Mouse (Mus musculus): Measurements from ENCODE around the gene Ocel1. TPM values are rescaled to one million over a fixed set of nuclear protein-coding genes. Genes with fewer than 3 reads are reported as not detected.

Ocel1 gene
- polyA plus RNA-seq, 1 experiment from 2014 or later: 4.7 TPM

- peak overlapping the region; percentile 85 for H3K27ac ChIP-seq (ENCODE audit: low read length)
These were observed 12.3 kb downstream of the Ocel1 start for GRCm38 (mm10) chr8:71383396-71383795.

GRCm38 (mm10) chr8:71383860-71384259, 12.8 kb downstream of the Ocel1 start:
- Histone ChIP-seq H3K9me3 (replicated peaks; ENCODE audit: control insufficient read depth, low read length) (no peaks in the 10 kb centered on the region), H3K4me3 (ENCODE audit: low read depth, low read length) (no peak overlapping the region), H3K4me2 (ENCODE audit: low read depth, low read length) (no peak overlapping the region), H3K4me1 (ENCODE audit: control insufficient read depth, low read depth, low read length) (peaks cover 7% of the 10 kb centered on the region), H3K27ac (ENCODE audit: low read length) (peak overlapping the region; percentile 85), H3K36me3 (ENCODE audit: control insufficient read depth, insufficient read depth) (no peaks in the 10 kb centered on the region), H3K9ac (ENCODE audit: low read depth, low read length) (no peak overlapping the region), H3K27me3 (ENCODE audit: control insufficient read depth, insufficient read depth, low read depth, low read length) (peaks cover 40% of the 10 kb centered on the region)
- WGBS (ENCODE audit: insufficient replicate concordance): 49% methylated on average over 3 of the region's 3 CpGs
- ATAC-seq (ENCODE audit: low read depth): no peak

More at GRCm38 (mm10) chr8:71383396-71383795, 12.3 kb downstream of the Ocel1 start:
- H3K9ac ChIP-seq (ENCODE audit: low read depth, low read length): no peak overlapping the region
- H3K9me3 ChIP-seq (replicated peaks; ENCODE audit: control insufficient read depth, low read length): no peaks in the 10 kb centered on the region
- no peak overlapping the region for H3K4me3 ChIP-seq (ENCODE audit: low read depth, low read length)
- H3K4me2 ChIP-seq (ENCODE audit: low read depth, low read length): no peak overlapping the region
- 49% methylated on average over 12 of the region's 12 CpGs for WGBS (ENCODE audit: insufficient replicate concordance)
- peak; percentile 9; the same call in 1 of the 2 replicates for ATAC-seq (ENCODE audit: low read depth)
- no peaks in the 10 kb centered on the region for H3K36me3 ChIP-seq (ENCODE audit: control insufficient read depth, insufficient read depth)
- peaks cover 41% of the 10 kb centered on the region for H3K27me3 ChIP-seq (ENCODE audit: control insufficient read depth, insufficient read depth, low read depth, low read length)
- peaks cover 8% of the 10 kb centered on the region for H3K4me1 ChIP-seq (ENCODE audit: control insufficient read depth, low read depth, low read length)

DNA sequence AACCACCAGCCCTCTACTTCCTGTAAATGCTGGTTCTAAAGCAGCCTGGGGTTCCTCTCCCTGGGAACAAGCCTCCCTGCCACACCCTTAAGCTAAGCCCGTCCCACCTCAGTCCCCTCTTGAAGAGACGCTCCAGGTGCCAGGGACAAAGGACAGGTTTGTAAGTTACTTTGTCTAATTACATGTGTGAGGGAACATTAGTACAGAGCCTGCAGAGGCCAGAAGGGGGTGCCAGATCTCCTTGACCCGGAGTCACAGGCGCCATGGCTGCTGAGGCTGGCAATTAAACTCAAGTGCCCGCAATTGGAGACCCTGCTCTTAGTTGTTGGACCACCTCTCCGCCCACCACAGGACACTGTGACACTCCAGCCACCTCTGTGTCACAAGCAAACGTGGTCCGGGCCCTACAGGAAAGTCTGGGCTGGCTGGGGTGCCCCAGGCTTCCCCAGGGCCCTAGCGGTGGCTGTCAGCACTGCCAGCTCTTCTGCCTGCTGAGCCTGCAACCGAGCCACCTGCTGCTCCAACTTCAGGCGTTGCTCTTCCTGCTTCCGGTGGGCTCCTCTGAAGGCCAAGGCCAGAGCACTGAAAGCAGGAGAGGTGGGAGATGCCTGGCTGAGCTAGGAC, 14.2 kb downstream of the Ocel1 start:
- H3K27me3 ChIP-seq (ENCODE audit: control insufficient read depth, insufficient read depth, low read depth, low read length): peaks cover 26% of the 10 kb centered on the region
- WGBS (ENCODE audit: insufficient replicate concordance): 65% methylated on average over 12 of the region's 12 CpGs
- no peaks in the 10 kb centered on the region for H3K36me3 ChIP-seq (ENCODE audit: control insufficient read depth, insufficient read depth)
- ATAC-seq (ENCODE audit: low read depth): no peak
- H3K4me3 ChIP-seq (ENCODE audit: low read depth, low read length): no peak overlapping the region
- peaks cover 7% of the 10 kb centered on the region for H3K4me1 ChIP-seq (ENCODE audit: control insufficient read depth, low read depth, low read length)
- H3K27ac ChIP-seq (ENCODE audit: low read length): no peak overlapping the region
- no peak overlapping the region for H3K9ac ChIP-seq (ENCODE audit: low read depth, low read length)
- no peak overlapping the region for H3K4me2 ChIP-seq (ENCODE audit: low read depth, low read length)
- no peaks in the 10 kb centered on the region for H3K9me3 ChIP-seq (replicated peaks; ENCODE audit: control insufficient read depth, low read length)

DNA sequence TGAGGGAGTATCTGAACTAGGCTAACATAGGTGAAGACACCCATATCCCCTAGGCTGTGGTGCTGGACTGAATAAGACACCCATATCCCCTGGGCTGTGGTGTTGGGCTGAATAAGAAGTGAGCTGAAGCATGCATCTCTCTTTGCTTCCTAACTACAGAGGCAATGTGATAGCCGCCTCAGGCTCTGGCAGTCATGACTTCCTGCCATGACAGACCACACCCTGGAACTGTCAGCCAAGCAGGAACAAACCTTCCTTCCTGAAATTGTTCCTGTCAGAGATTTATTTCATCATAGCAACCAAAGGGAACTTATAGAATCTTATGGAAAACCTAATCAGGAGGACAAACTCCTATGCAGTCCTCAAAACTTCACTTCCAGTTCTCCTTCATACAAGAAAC, 17.2 kb downstream of the Ocel1 start:
- Histone ChIP-seq H3K4me1 (ENCODE audit: control insufficient read depth, low read depth, low read length) (peaks cover 5% of the 10 kb centered on the region), H3K27me3 (ENCODE audit: control insufficient read depth, insufficient read depth, low read depth, low read length) (no peaks in the 10 kb centered on the region), H3K9ac (ENCODE audit: low read depth, low read length) (no peak overlapping the region), H3K4me2 (ENCODE audit: low read depth, low read length) (no peak overlapping the region), H3K4me3 (ENCODE audit: low read depth, low read length) (no peak overlapping the region), H3K27ac (ENCODE audit: low read length) (no peak overlapping the region), H3K36me3 (ENCODE audit: control insufficient read depth, insufficient read depth) (no peaks in the 10 kb centered on the region), H3K9me3 (replicated peaks; ENCODE audit: control insufficient read depth, low read length) (no peaks in the 10 kb centered on the region)
- ATAC-seq (ENCODE audit: low read depth): no peak
- 12% methylated on average over 1 of the region's 1 CpGs for WGBS (ENCODE audit: insufficient replicate concordance)

GRCm38 (mm10) chr8:71391696-71392095, 20.6 kb downstream of the Ocel1 start:
- Histone ChIP-seq H3K4me2 (ENCODE audit: low read depth, low read length) (no peak overlapping the region), H3K27ac (ENCODE audit: low read length) (no peak overlapping the region), H3K4me3 (ENCODE audit: low read depth, low read length) (no peak overlapping the region), H3K4me1 (ENCODE audit: control insufficient read depth, low read depth, low read length) (peaks cover 8% of the 10 kb centered on the region), H3K36me3 (ENCODE audit: control insufficient read depth, insufficient read depth) (no peaks in the 10 kb centered on the region), H3K9ac (ENCODE audit: low read depth, low read length) (no peak overlapping the region), H3K27me3 (ENCODE audit: control insufficient read depth, insufficient read depth, low read depth, low read length) (no peaks in the 10 kb centered on the region), H3K9me3 (replicated peaks; ENCODE audit: control insufficient read depth, low read length) (no peaks in the 10 kb centered on the region)
- no peak for ATAC-seq (ENCODE audit: low read depth)
- 59% methylated on average over 2 of the region's 2 CpGs for WGBS (ENCODE audit: insufficient replicate concordance)

DNA sequence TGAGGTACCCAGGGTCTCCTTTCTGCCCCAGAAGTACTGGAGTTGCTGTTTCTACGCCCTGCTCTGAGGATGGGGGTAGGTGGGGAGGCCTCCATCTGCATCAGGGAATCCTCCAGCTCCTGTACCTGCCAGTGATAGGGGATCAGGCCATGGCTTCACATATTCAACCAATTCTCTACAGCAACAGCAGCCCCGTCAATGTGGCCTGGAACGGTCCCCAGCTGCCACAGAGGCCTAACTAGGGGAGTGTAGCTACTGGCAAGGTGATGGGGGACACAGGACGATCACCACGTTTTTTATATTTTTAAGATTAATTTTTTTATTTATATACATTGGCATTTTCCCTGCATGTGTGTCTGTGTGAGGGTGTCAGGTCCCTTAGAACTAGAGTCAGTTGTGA, 21.3 kb downstream of the Ocel1 start:
- no peak overlapping the region for H3K4me3 ChIP-seq (ENCODE audit: low read depth, low read length)
- no peak for ATAC-seq (ENCODE audit: low read depth)
- 59% methylated on average over 5 of the region's 5 CpGs for WGBS (ENCODE audit: insufficient replicate concordance)

GRCm38 (mm10) chr8:71392871-71393270, 21.8 kb downstream of the Ocel1 start:
- WGBS (ENCODE audit: insufficient replicate concordance): 6% methylated on average over 3 of the region's 3 CpGs
- peak overlapping the region; percentile 24 for H3K4me2 ChIP-seq (ENCODE audit: low read depth, low read length)
- peaks cover 14% of the 10 kb centered on the region for H3K4me1 ChIP-seq (ENCODE audit: control insufficient read depth, low read depth, low read length)
- H3K4me3 ChIP-seq (ENCODE audit: low read depth, low read length): peak overlapping the region; percentile 25; the same call in 1 of the 2 replicates
- no peak for ATAC-seq (ENCODE audit: low read depth)
- no peaks in the 10 kb centered on the region for H3K27me3 ChIP-seq (ENCODE audit: control insufficient read depth, insufficient read depth, low read depth, low read length)
- no peak overlapping the region for H3K27ac ChIP-seq (ENCODE audit: low read length)
- no peak overlapping the region for H3K9ac ChIP-seq (ENCODE audit: low read depth, low read length)
- no peaks in the 10 kb centered on the region for H3K36me3 ChIP-seq (ENCODE audit: control insufficient read depth, insufficient read depth)
- no peaks in the 10 kb centered on the region for H3K9me3 ChIP-seq (replicated peaks; ENCODE audit: control insufficient read depth, low read length)

More for the DNA sequence above, 21.3 kb downstream of the Ocel1 start:
- Histone ChIP-seq H3K9me3 (replicated peaks; ENCODE audit: control insufficient read depth, low read length) (no peaks in the 10 kb centered on the region), H3K27me3 (ENCODE audit: control insufficient read depth, insufficient read depth, low read depth, low read length) (no peaks in the 10 kb centered on the region), H3K4me1 (ENCODE audit: control insufficient read depth, low read depth, low read length) (peaks cover 10% of the 10 kb centered on the region), H3K9ac (ENCODE audit: low read depth, low read length) (no peak overlapping the region), H3K27ac (ENCODE audit: low read length) (no peak overlapping the region), H3K4me2 (ENCODE audit: low read depth, low read length) (no peak overlapping the region), H3K36me3 (ENCODE audit: control insufficient read depth, insufficient read depth) (no peaks in the 10 kb centered on the region)

DNA sequence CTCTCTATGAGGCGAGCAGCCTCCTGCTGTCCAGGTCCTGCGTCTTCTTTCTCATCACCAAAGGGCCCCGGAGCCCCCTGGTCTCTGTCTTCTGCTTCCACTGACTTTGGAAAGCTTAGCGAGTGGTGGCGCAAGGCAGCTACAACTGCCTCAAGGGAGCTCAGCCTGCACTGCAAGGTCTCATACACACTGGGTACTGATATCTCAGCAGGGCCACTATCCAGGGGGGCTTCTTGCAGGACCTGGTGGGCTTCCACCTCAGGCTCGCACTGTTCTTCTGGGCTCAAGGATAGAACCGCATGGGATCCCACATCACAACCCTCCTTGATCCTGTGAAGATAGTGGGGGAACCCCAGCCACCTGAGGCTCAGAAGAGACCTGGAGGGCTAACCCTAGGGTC, 23.4 kb downstream of the Ocel1 start:
- no peak overlapping the region for H3K27ac ChIP-seq (ENCODE audit: low read length)
- H3K36me3 ChIP-seq (ENCODE audit: control insufficient read depth, insufficient read depth): peaks cover 7% of the 10 kb centered on the region; the same call in 1 of the 2 replicates
- WGBS (ENCODE audit: insufficient replicate concordance): 66% methylated on average over 7 of the region's 7 CpGs
- ATAC-seq (ENCODE audit: low read depth): no peak
- H3K9ac ChIP-seq (ENCODE audit: low read depth, low read length): no peak overlapping the region
- no peak overlapping the region for H3K4me2 ChIP-seq (ENCODE audit: low read depth, low read length)
- no peak overlapping the region for H3K4me3 ChIP-seq (ENCODE audit: low read depth, low read length)
- H3K4me1 ChIP-seq (ENCODE audit: control insufficient read depth, low read depth, low read length): peaks cover 14% of the 10 kb centered on the region
- no peaks in the 10 kb centered on the region for H3K27me3 ChIP-seq (ENCODE audit: control insufficient read depth, insufficient read depth, low read depth, low read length)
- H3K9me3 ChIP-seq (replicated peaks; ENCODE audit: control insufficient read depth, low read length): no peaks in the 10 kb centered on the region

DNA sequence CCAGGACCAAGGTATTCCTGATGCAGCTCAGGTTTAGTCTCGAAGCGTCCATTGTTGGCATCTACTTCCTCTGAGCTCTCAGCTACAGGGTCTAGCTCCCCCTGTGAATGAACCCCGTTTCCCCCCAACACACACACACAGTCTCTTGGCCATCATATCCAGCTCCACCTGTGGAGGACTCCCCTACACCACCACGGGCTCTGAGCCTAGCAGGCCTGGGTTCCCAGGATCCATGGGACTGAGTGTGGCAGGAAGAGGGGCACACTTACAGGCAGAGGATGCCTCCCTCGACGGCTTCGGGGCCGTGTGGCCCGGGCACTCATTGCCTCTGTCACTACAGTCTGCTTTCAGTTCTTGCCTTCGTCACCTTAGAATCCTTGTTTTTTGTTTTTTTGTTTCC, 24.0 kb downstream of the Ocel1 start:
- Histone ChIP-seq H3K9ac (ENCODE audit: low read depth, low read length) (no peak overlapping the region), H3K9me3 (replicated peaks; ENCODE audit: control insufficient read depth, low read length) (no peaks in the 10 kb centered on the region), H3K36me3 (ENCODE audit: control insufficient read depth, insufficient read depth) (peaks cover 8% of the 10 kb centered on the region; the same call in 1 of the 2 replicates), H3K27me3 (ENCODE audit: control insufficient read depth, insufficient read depth, low read depth, low read length) (no peaks in the 10 kb centered on the region), H3K4me2 (ENCODE audit: low read depth, low read length) (no peak overlapping the region), H3K4me3 (ENCODE audit: low read depth, low read length) (no peak overlapping the region), H3K4me1 (ENCODE audit: control insufficient read depth, low read depth, low read length) (peaks cover 14% of the 10 kb centered on the region), H3K27ac (ENCODE audit: low read length) (no peak overlapping the region)
- no peak for ATAC-seq (ENCODE audit: low read depth)
- 65% methylated on average over 10 of the region's 10 CpGs for WGBS (ENCODE audit: insufficient replicate concordance)

Data from liver, embryonic 16.5 days (tissue).